Mouse (Mus musculus) lung, postnatal 0 days (tissue): ENCODE results near the gene Gm48552. TPM values are rescaled to one million over a fixed set of nuclear protein-coding genes. Genes with fewer than 3 reads are reported as not detected.

Experiments
- ATAC-seq: fragments of 200-750 bp; cut with Nextera tagmentation; 2 replicates; pipeline ENCODE4 v1.8.0; 2017; ENCODE audit warnings: moderate library complexity
- DNase-seq: peaks from one replicate; pipeline ENCODE4 v3.0.0-alpha.2; 2016; ENCODE audit warnings: low spot score
- H3K27ac ChIP-seq: fragments of 300-500 bp; sonication (generic); 2 replicates; pipeline ENCODE4 v1.5.1; 2014; ENCODE audit warnings: antibody characterized with exemption, mild to moderate bottlenecking, low read length, mixed read lengths
- H3K27me3 ChIP-seq: fragments of 300-500 bp; sonication (generic); replicated peaks from 2 replicates; pipeline ENCODE4 v1.6.1; 2014; ENCODE audit warnings: low read length, mixed read lengths; ENCODE audit not compliant: insufficient read depth
- H3K36me3 ChIP-seq: fragments of 300-500 bp; sonication (generic); 2 replicates; pipeline ENCODE4 v1.6.1; 2014; ENCODE audit warnings: low read length, mixed read lengths; ENCODE audit not compliant: insufficient read depth
- H3K4me1 ChIP-seq: fragments of 300-500 bp; sonication (generic); 2 replicates; pipeline ENCODE4 v1.6.1; 2014; ENCODE audit warnings: antibody characterized with exemption, low read depth, low read length, mixed read lengths; ENCODE audit not compliant: insufficient read depth
- H3K4me2 ChIP-seq: fragments of 300-500 bp; sonication (generic); replicated peaks from 2 replicates; pipeline ENCODE4 v1.6.1; 2014; ENCODE audit warnings: low read depth, mild to moderate bottlenecking, low read length, moderate library complexity, mixed read lengths
- H3K4me3 ChIP-seq: fragments of 300-500 bp; sonication (generic); 2 replicates; pipeline ENCODE4 v1.5.1; 2014; ENCODE audit warnings: low read depth, low read length
- H3K9ac ChIP-seq: fragments of 300-500 bp; sonication (generic); replicated peaks from 2 replicates; pipeline ENCODE4 v1.6.1; 2014; ENCODE audit warnings: low read depth, mild to moderate bottlenecking
- H3K9me3 ChIP-seq: fragments of 300-500 bp; sonication (generic); 2 replicates; pipeline ENCODE4 v1.6.1; 2016; ENCODE audit warnings: low read length, mixed read lengths
- CTCF ChIP-seq: IDR thresholded peaks from 2 replicates; pipeline ENCODE4 v1.5.1; 2016; ENCODE audit warnings: antibody characterized with exemption, mild to moderate bottlenecking
- EP300 ChIP-seq: IDR thresholded peaks from 2 replicates; pipeline ENCODE4 v1.6.1; 2016; ENCODE audit warnings: antibody characterized with exemption, mild to moderate bottlenecking, control low read depth
- WGBS: fragments of 180-500 bp; shearing (Covaris S2); extraction: QIAGEN DNeasy Blood & Tissue Kit; methylation state at CpG from one replicate; pipeline ENCODE4 v1.1.7; 2014; 5-methylcytosine and 5-hydroxymethylcytosine counted together
- polyA plus RNA-seq: library from polyadenylated mRNA; unstranded; fragments of >200 nt; fragmentation: Nextera tagmentation; extraction: Ambion mirVana; gene quantifications from 2 replicates; pipeline ENCODE4 v1.2.1, GENCODE M21; 2015

Gm48552 gene
- polyA plus RNA-seq = 0.20 and 0.63 TPM in 2 replicates

- WGBS = 57% methylated on average over 5 of the region's 5 CpGs
- no peak within 1 kb of the TSS for H3K4me3 ChIP-seq
- H3K9me3 ChIP-seq = no peaks in the 10 kb centered on the region
- no peaks in the 10 kb centered on the region; the same call in none of the 2 replicates for H3K36me3 ChIP-seq
- no peaks in the 10 kb centered on the region for H3K27me3 ChIP-seq
- ATAC-seq = no peak
- H3K27ac ChIP-seq = no peak within 1 kb of the TSS
- DNase-seq = no peak
- no peak within 1 kb of the TSS for H3K9ac ChIP-seq
- H3K4me2 ChIP-seq = no peak within 1 kb of the TSS
- no peak for TF ChIP-seq CTCF
- no peak for TF ChIP-seq EP300
- H3K4me1 ChIP-seq = peaks cover 15% of the 10 kb centered on the region; the same call in 1 of the 2 replicates
Measured at GRCm38 (mm10) chr10:81388505-81389055, at the start of gene Gm48552. Gm48552 (plus strand) TSS chr10:81389005.

- Histone ChIP-seq H3K27ac (no peak overlapping the region), H3K4me3 (no peak overlapping the region), H3K4me1 (peaks cover 3% of the 10 kb centered on the region; the same call in 1 of the 2 replicates), H3K9ac (no peak overlapping the region), H3K36me3 (no peaks in the 10 kb centered on the region), H3K9me3 (no peaks in the 10 kb centered on the region), H3K4me2 (no peak overlapping the region), H3K27me3 (0 out of 2 replicates have a peak, but pooled peaks cover 8% of the 10 kb centered on the region)
- DNase-seq (peak; percentile 36), ATAC-seq (peak; percentile 6; the same call in 1 of the 2 replicates)
- TF ChIP-seq EP300 = no peak
- TF ChIP-seq CTCF = no peak
- WGBS = 46% methylated on average over 17 of the region's 17 CpGs
Measured at GRCm38 (mm10) chr10:81340551-81341332, 48.1 kb upstream of the Gm48552 start.

GRCm38 (mm10) chr10:81341333-81341949, 47.4 kb upstream of the Gm48552 start:
- Histone ChIP-seq H3K4me2 (no peak overlapping the region), H3K9ac (no peak overlapping the region), H3K4me1 (peaks cover 3% of the 10 kb centered on the region; the same call in 1 of the 2 replicates), H3K4me3 (no peak overlapping the region), H3K27ac (no peak overlapping the region), H3K9me3 (no peaks in the 10 kb centered on the region), H3K36me3 (no peaks in the 10 kb centered on the region), H3K27me3 (0 out of 2 replicates have a peak, but pooled peaks cover 8% of the 10 kb centered on the region)
- WGBS = 34% methylated on average over 16 of the region's 16 CpGs
- ATAC-seq (peak; percentile 23; the same call in 1 of the 2 replicates), DNase-seq (peak; percentile 71)
- TF ChIP-seq EP300 (no peak), CTCF (peak; percentile 86)

GRCm38 (mm10) chr10:81342686-81343505, 45.9 kb upstream of the Gm48552 start, which contains the start of gene Gipc3:
Gipc3 (minus strand) TSS chr10:81343266.
- 4% methylated on average over 43 of the region's 67 CpGs for WGBS
- Histone ChIP-seq H3K36me3 (no peaks in the 10 kb centered on the region), H3K9me3 (no peaks in the 10 kb centered on the region), H3K4me1 (peaks cover 5% of the 10 kb centered on the region; the same call in 1 of the 2 replicates), H3K27me3 (0 out of 2 replicates have a peak, but pooled peaks cover 8% of the 10 kb centered on the region), H3K27ac (no peak within 1 kb of the TSS), H3K9ac (peak within 1 kb of the TSS; percentile 48), H3K4me3 (peak within 1 kb of the TSS; percentile 60), H3K4me2 (peak within 1 kb of the TSS; percentile 94)
- DNase-seq (no peak), ATAC-seq (no peak)
- no peak for TF ChIP-seq EP300

- Histone ChIP-seq H3K9me3 (no peaks in the 10 kb centered on the region), H3K27ac (no peak overlapping the region), H3K4me1 (peaks cover 5% of the 10 kb centered on the region; the same call in 1 of the 2 replicates), H3K9ac (no peak overlapping the region), H3K36me3 (no peaks in the 10 kb centered on the region), H3K4me3 (no peak overlapping the region), H3K27me3 (0 out of 2 replicates have a peak, but pooled peaks cover 8% of the 10 kb centered on the region), H3K4me2 (no peak overlapping the region)
- WGBS = 47% methylated on average over 8 of the region's 8 CpGs
- TF ChIP-seq CTCF (peak; percentile 61), EP300 (no peak)
- DNase-seq = peak; percentile 53
- no peak for ATAC-seq
Measured at GRCm38 (mm10) chr10:81344421-81345161, 44.2 kb upstream of the Gm48552 start.
